Mouse (Mus musculus) E14TG2a.4 (cell line): ENCODE measurements around the gene Slx1b.

Experiments used
- CTCF ChIP-seq: conservative IDR thresholded peaks from 2 replicates; pipeline ENCODE4 v1.5.1; 2014; ENCODE audit warnings: low read length
- NANOG ChIP-seq: IDR thresholded peaks from 2 replicates; pipeline ENCODE4 v1.6.1; 2014; ENCODE audit warnings: borderline replicate concordance, low read length, mixed read lengths
- POU5F1 ChIP-seq: IDR thresholded peaks from 2 replicates; pipeline ENCODE4 v1.6.1; 2014; ENCODE audit warnings: low read length, borderline replicate concordance

DNA sequence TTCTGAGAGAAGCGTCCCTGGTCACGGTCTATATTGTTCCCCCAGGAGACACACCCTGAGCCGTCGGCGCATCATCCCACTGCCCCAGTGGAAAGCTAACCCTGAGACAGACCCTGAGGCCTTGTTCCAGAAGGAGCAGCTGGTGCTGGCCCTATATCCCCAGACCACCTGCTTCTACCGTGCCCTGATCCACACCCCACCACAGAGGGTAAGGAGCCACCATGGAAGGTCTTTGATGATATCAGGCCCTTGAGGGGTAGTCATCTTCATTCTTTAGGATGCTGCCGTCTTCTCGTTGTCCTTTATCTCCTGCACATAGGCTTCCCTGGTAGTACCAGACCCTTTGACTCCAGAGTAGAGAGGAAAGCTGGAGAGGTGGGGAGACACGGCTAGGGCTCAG lies 23.5 kb downstream of the Slx1b start:
- no peak for TF ChIP-seq NANOG
- no peak for TF ChIP-seq CTCF
- TF ChIP-seq POU5F1: no peak
